Mouse (Mus musculus) forebrain, embryonic 12.5 days (tissue): ENCODE data around the gene Clasrp. TPM values are rescaled to one million over a fixed set of nuclear protein-coding genes. Genes with fewer than 3 reads are reported as not detected.

Source experiments
- ATAC-seq: fragments of 200-750 bp; cut with Nextera tagmentation; 2 replicates; pipeline ENCODE4 v1.8.0; 2017; ENCODE audit warnings: moderate TSS enrichment; ENCODE audit not compliant: low FRiP score
- H3K27ac ChIP-seq: fragments of 300-500 bp; sonication (generic); 2 replicates; pipeline ENCODE4 v1.5.1; 2016; ENCODE audit warnings: mild to moderate bottlenecking
- H3K27me3 ChIP-seq: fragments of 300-500 bp; sonication (generic); 2 replicates; pipeline ENCODE4 v1.6.1; 2016; ENCODE audit warnings: mild to moderate bottlenecking
- H3K36me3 ChIP-seq: fragments of 300-500 bp; sonication (generic); replicated peaks from 2 replicates; pipeline ENCODE4 v1.6.1; 2016; ENCODE audit warnings: mild to moderate bottlenecking
- H3K4me1 ChIP-seq: fragments of 300-500 bp; sonication (generic); 2 replicates; pipeline ENCODE4 v1.6.1; 2016
- H3K4me2 ChIP-seq: fragments of 300-500 bp; sonication (generic); 2 replicates; pipeline ENCODE4 v1.6.1; 2016; ENCODE audit warnings: mild to moderate bottlenecking, moderate library complexity
- H3K4me3 ChIP-seq: fragments of 300-500 bp; sonication (generic); replicated peaks from 2 replicates; pipeline ENCODE4 v1.5.1; 2016; ENCODE audit warnings: mild to moderate bottlenecking
- H3K9ac ChIP-seq: fragments of 300-500 bp; sonication (generic); 2 replicates; pipeline ENCODE4 v1.6.1; 2016; ENCODE audit warnings: mild to moderate bottlenecking
- H3K9me3 ChIP-seq: fragments of 300-500 bp; sonication (generic); 2 replicates; pipeline ENCODE4 v1.6.1; 2016
- WGBS: fragments of 180-500 bp; shearing (Covaris S2); methylation state at CpG from one replicate; pipeline ENCODE4 v1.1.7; 2016; 5-methylcytosine and 5-hydroxymethylcytosine counted together
- polyA plus RNA-seq: library from polyadenylated mRNA; unstranded; fragments of >200 nt; fragmentation: Nextera tagmentation; extraction: Ambion mirVana; gene quantifications from 2 replicates; pipeline ENCODE4 v1.2.1, GENCODE M21; 2016

Clasrp gene
- polyA plus RNA-seq, 1 experiment from 2014 or later: 66.3 TPM

DNA sequence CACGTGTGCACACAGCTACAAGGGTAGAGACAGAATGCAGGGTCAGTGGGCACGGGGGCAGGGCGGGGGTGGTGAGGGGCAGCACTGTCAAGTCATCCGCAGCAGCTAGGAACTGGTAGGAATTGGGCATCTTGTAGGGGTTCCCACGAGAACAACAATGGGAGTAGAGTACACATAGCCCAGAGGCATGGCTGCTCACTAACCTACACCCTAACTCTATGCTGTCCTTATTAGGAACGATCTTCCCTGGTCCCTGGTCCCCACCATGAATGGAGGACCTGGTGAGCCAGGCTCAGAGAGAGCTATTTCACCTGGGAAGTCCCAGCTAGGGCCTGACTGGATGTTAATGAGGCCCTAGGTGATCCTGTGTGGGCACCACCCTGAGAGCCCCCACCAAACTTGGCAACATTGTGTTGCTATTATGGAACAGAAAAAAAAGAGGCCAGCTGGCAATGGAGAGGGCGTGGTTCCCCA is 62.6 kb downstream of the Clasrp start:
- WGBS: 72% methylated on average over 7 of the region's 7 CpGs
- peaks cover 22% of the 10 kb centered on the region for H3K4me1 ChIP-seq
- ATAC-seq: peak; percentile 63; the same call in 1 of the 2 replicates
- no peak overlapping the region for H3K4me3 ChIP-seq
- H3K27ac ChIP-seq: peak overlapping the region; percentile 63; the same call in 1 of the 2 replicates
- no peaks in the 10 kb centered on the region for H3K9me3 ChIP-seq
- no peak overlapping the region for H3K9ac ChIP-seq
- no peaks in the 10 kb centered on the region for H3K27me3 ChIP-seq
- H3K36me3 ChIP-seq: no peaks in the 10 kb centered on the region
- no peak overlapping the region; the same call in 1 of the 2 replicates for H3K4me2 ChIP-seq

DNA sequence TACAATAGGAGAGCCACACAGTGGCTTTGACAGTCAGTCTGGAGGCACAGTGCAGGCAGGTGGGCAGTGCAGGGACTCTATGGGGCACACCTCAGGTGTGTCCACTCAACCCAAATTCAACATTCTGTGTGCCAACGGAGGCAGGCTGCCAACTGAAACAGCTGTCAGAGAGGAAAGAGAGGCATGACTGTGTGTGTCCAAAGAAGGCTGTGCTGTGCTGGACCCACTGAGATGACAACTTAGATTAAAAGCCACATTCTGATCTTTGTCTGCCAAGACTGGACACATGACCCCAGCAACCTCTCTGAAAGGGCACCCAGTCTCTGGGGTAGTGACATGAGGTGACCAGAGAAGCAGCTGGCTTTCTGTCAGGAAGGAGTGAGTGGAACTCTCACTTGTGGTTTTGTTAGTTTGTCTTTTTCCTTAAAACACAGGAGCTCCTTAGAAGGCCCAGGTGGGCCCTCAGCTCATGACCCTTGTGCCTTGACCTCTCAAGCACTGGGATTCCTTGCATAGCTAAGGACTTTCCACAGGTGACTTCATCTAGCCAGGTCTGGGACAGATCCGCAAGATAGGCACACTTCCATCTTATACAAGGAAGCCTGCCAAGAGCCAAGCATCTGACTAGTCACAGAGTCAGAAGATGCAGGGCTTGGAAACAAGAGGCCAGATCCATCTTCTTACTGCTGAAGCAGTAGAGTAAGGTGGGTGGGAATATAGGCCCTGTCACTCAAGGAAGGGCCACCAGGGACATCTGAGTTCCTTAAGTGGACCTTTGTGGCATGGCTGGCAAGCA is 63.3 kb downstream of the Clasrp start:
- no peak overlapping the region for H3K4me3 ChIP-seq
- peak overlapping the region; percentile 63; the same call in 1 of the 2 replicates for H3K27ac ChIP-seq
- peaks cover 22% of the 10 kb centered on the region for H3K4me1 ChIP-seq
- no peak overlapping the region for H3K4me2 ChIP-seq
- 98% methylated on average over 2 of the region's 2 CpGs for WGBS
- H3K9ac ChIP-seq: no peak overlapping the region
- H3K27me3 ChIP-seq: no peaks in the 10 kb centered on the region
- H3K9me3 ChIP-seq: no peaks in the 10 kb centered on the region
- no peaks in the 10 kb centered on the region for H3K36me3 ChIP-seq
- no peak for ATAC-seq

DNA sequence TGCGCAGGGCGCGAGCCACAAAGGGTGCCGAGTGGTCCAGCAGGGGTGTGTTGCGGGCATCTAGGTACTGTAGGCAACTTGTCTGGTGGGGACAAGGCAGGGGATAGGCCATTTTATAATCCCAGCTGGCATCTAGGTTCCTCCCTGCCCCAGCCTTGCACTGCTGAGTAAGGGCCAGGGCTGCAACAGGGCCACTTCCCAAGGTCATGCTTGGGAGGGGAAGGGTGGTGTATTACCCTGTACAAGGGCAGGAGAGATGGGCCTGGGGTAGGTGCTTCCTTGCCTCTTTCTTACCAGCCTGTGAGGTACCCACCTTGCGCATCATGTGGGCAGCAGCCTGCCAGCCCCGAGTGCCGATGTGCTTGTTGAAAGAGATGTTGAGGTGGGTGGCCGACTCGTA is 69.6 kb downstream of the Clasrp start:
- no peaks in the 10 kb centered on the region for H3K9me3 ChIP-seq
- H3K36me3 ChIP-seq: peaks cover 61% of the 10 kb centered on the region

DNA sequence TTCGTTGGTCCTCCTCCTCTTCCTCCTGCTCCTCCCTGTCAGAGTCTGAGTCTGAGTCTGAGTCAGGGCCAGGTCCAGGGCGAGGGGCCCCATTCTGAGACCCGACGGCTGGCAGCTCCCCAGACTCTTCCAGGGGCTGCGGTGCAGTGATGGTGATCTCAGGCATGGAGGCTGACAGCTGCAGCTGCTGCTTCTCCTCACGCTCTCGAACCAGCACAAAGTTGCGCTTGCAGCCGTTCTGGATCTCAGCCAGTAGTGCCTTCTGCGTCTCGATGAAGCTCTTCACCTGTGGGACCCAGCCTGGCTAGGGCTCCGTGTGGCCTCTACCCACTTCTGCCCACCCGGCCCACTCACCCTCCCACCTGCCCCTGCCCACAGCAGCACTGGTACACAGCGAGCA is 72.0 kb downstream of the Clasrp start:
- ATAC-seq: no peak
- no peak overlapping the region for H3K9ac ChIP-seq

More for the DNA sequence above, 69.6 kb downstream of the Clasrp start:
- 96% methylated on average over 10 of the region's 10 CpGs for WGBS
- Histone ChIP-seq H3K4me3 (no peak overlapping the region), H3K27me3 (no peaks in the 10 kb centered on the region), H3K27ac (no peak overlapping the region), H3K4me2 (no peak overlapping the region), H3K9ac (no peak overlapping the region), H3K4me1 (no peaks in the 10 kb centered on the region)
- ATAC-seq: no peak

DNA sequence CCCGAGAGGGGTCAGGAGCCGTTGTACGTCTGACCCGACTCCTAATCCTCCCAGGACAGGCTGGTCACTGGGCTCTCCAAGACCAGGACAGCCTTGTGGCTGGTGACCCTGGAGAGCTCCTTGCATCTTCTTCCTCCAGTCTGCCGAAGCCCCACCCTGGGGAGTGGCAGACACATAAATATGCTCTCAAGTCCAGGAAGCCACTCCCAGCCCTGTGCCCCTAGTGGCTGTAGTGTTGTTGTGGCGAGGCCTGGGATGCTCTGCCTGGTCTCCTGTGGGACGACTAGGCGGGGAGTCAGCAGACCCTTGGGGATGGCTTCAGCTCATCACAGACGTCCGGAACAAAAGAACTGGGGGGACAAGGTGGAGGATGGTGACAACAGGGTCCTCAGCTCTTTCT is 73.2 kb downstream of the Clasrp start:
- H3K36me3 ChIP-seq: peaks cover 71% of the 10 kb centered on the region
- no peak overlapping the region for H3K4me3 ChIP-seq
- H3K9ac ChIP-seq: no peak overlapping the region
- no peaks in the 10 kb centered on the region for H3K4me1 ChIP-seq
- H3K9me3 ChIP-seq: no peaks in the 10 kb centered on the region
- H3K27me3 ChIP-seq: no peaks in the 10 kb centered on the region
- H3K27ac ChIP-seq: no peak overlapping the region
- H3K4me2 ChIP-seq: no peak overlapping the region
- WGBS: 79% methylated on average over 10 of the region's 10 CpGs
- ATAC-seq: no peak

More for the DNA sequence above, 72.0 kb downstream of the Clasrp start:
- WGBS: 94% methylated on average over 13 of the region's 14 CpGs
- H3K4me2 ChIP-seq: no peak overlapping the region
- H3K9me3 ChIP-seq: no peaks in the 10 kb centered on the region
- H3K4me1 ChIP-seq: no peaks in the 10 kb centered on the region
- H3K36me3 ChIP-seq: peaks cover 71% of the 10 kb centered on the region
- H3K27ac ChIP-seq: 0 out of 2 replicates have a peak overlapping the region, but pooled peaks have one; percentile 19
- no peaks in the 10 kb centered on the region for H3K27me3 ChIP-seq
- no peak overlapping the region for H3K4me3 ChIP-seq

Other genes starting within 250 kb of the Clasrp start
- 24.7 and 24.8 TPM in 2 replicates for gene Cd3eap, start 245.0 kb downstream of the Clasrp start, polyA plus RNA-seq
- 4.8 and 5.3 TPM in 2 replicates for gene Ppp1r13l, start 244.7 kb downstream of the Clasrp start, polyA plus RNA-seq
- 23.3 and 23.7 TPM in 2 replicates for gene Ercc2, start 222.5 kb downstream of the Clasrp start, polyA plus RNA-seq
- 2.8 and 5.4 TPM in 2 replicates for gene Klc3, start 200.4 kb downstream of the Clasrp start, polyA plus RNA-seq
- gene Ckm, start 199.7 kb downstream of the Clasrp start, polyA plus RNA-seq: not detected in 2 replicates
- gene Mark4, start 145.7 kb downstream of the Clasrp start, polyA plus RNA-seq: 14.0 and 14.3 TPM in 2 replicates
- 0.51 and 0.69 TPM in 2 replicates for gene Exoc3l2, start 141.2 kb downstream of the Clasrp start, polyA plus RNA-seq
- gene Bloc1s3, start 96.1 kb downstream of the Clasrp start, polyA plus RNA-seq: 3.5 and 3.9 TPM in 2 replicates
- 43.6 and 47.5 TPM in 2 replicates for gene Trappc6a, start 96.1 kb downstream of the Clasrp start, polyA plus RNA-seq
- gene Nkpd1, start 86.6 kb downstream of the Clasrp start, polyA plus RNA-seq: 0.17 TPM in 1 of 2 replicates, not detected in the other
- 34.9 and 35.4 TPM in 2 replicates for gene Ppp1r37, start 41.4 kb downstream of the Clasrp start, polyA plus RNA-seq
- gene Zfp296, start 27.2 kb downstream of the Clasrp start, polyA plus RNA-seq: 0.18 and 0.34 TPM in 2 replicates
- gene Gemin7, start 26.9 kb downstream of the Clasrp start, polyA plus RNA-seq: 120 and 125 TPM in 2 replicates
- 3.3 and 3.6 TPM in 2 replicates for gene Relb, start 25.0 kb upstream of the Clasrp start, polyA plus RNA-seq
- 85.6 and 87.6 TPM in 2 replicates for gene Clptm1, start 60.5 kb upstream of the Clasrp start, polyA plus RNA-seq
- not detected in 2 replicates for gene Apoc2, start 73.5 kb upstream of the Clasrp start, polyA plus RNA-seq
- gene Gm44805, start 76.9 kb upstream of the Clasrp start, polyA plus RNA-seq: not detected in 2 replicates
- not detected in 2 replicates for gene Apoc4, start 77.0 kb upstream of the Clasrp start, polyA plus RNA-seq
- 0.73 and 1.2 TPM in 2 replicates for gene Apoc1, start 88.2 kb upstream of the Clasrp start, polyA plus RNA-seq
- gene Apoe, start 94.7 kb upstream of the Clasrp start, polyA plus RNA-seq: 115 and 128 TPM in 2 replicates
- gene Tomm40, start 111.0 kb upstream of the Clasrp start, polyA plus RNA-seq: 136 and 149 TPM in 2 replicates
- 45.9 and 47.3 TPM in 2 replicates for gene Nectin2, start 146.0 kb upstream of the Clasrp start, polyA plus RNA-seq
- 8.9 and 10.9 TPM in 2 replicates for gene Bcam, start 166.5 kb upstream of the Clasrp start, polyA plus RNA-seq
- gene Cblc, start 192.3 kb upstream of the Clasrp start, polyA plus RNA-seq: 0.47 and 0.56 TPM in 2 replicates
- 0.62 and 0.96 TPM in 2 replicates for gene Bcl3, start 218.3 kb upstream of the Clasrp start, polyA plus RNA-seq
- 0.65 and 1.3 TPM in 2 replicates for gene Gm19345, start 247.5 kb upstream of the Clasrp start, polyA plus RNA-seq